Mouse (Mus musculus) B cell, adult 2 months (primary cell): Measurements from ENCODE around the gene Cd209d.
"Not testable (repeated sequence)": the region's sequence is repeated elsewhere in the genome, so short reads cannot be mapped to it uniquely, and the experiment has no call there.

Source experiments
- DNase-seq, 2 experiments: peaks; one replicate each; pipeline ENCODE4 v3.0.0; 2022

Gene Cd209d

GRCm38 (mm10) chr8:3878455-3878854 lies at the start of gene Cd209d:
Gene Cd209d (minus strand): TSS chr8:3878555.
- no peak for DNase-seq

- no peak for DNase-seq
Measured at GRCm38 (mm10) chr8:3926744-3927143, 48.4 kb upstream of the Cd209d start, which contains the start of gene Cd209b. Gene Cd209b (minus strand): TSS chr8:3926844.

GRCm38 (mm10) chr8:3876121-3876520 lies 2.2 kb downstream of the Cd209d start:
- no peak for DNase-seq

- not testable (repeated sequence) for DNase-seq
Measured at GRCm38 (mm10) chr8:3862736-3863135, 15.6 kb downstream of the Cd209d start.

GRCm38 (mm10) chr8:3854209-3854608 lies 24.1 kb downstream of the Cd209d start, which contains the start of gene Cd209e:
Gene Cd209e (minus strand): TSS chr8:3854309.
- no peak for DNase-seq
